Mouse (Mus musculus) embryonic facial prominence, embryonic 13.5 days (tissue): ENCODE measurements around the gene Secisbp2l. TPM values are rescaled to one million over a fixed set of nuclear protein-coding genes. Genes with fewer than 3 reads are reported as not detected.

Experiments used
- ATAC-seq: fragments of 200-750 bp; cut with Nextera tagmentation; 2 replicates; pipeline ENCODE4 v1.8.0; 2017; ENCODE audit warnings: low read depth; ENCODE audit not compliant: insufficient number of reproducible peaks, insufficient read depth, low FRiP score, low TSS enrichment
- H3K27ac ChIP-seq: fragments of 300-500 bp; sonication (generic); 2 replicates; pipeline ENCODE4 v1.5.1; 2015; ENCODE audit warnings: moderate library complexity, mild to moderate bottlenecking, inconsistent platforms
- H3K27me3 ChIP-seq: fragments of 300-500 bp; sonication (generic); 2 replicates; pipeline ENCODE4 v1.6.1; 2015; ENCODE audit warnings: mild to moderate bottlenecking, inconsistent platforms
- H3K36me3 ChIP-seq: fragments of 300-500 bp; sonication (generic); 2 replicates; pipeline ENCODE4 v1.6.1; 2015; ENCODE audit warnings: mild to moderate bottlenecking, inconsistent platforms
- H3K4me1 ChIP-seq: fragments of 300-500 bp; sonication (generic); 2 replicates; pipeline ENCODE4 v1.6.1; 2015; ENCODE audit warnings: inconsistent platforms
- H3K4me2 ChIP-seq: fragments of 300-500 bp; sonication (generic); 2 replicates; pipeline ENCODE4 v1.6.1; 2015; ENCODE audit warnings: moderate library complexity, mild to moderate bottlenecking, inconsistent platforms
- H3K4me3 ChIP-seq: fragments of 300-500 bp; sonication (generic); 2 replicates; pipeline ENCODE4 v1.5.1; 2015; ENCODE audit warnings: mild to moderate bottlenecking, inconsistent platforms
- H3K9ac ChIP-seq: fragments of 300-500 bp; sonication (generic); 2 replicates; pipeline ENCODE4 v1.6.1; 2015; ENCODE audit warnings: mild to moderate bottlenecking, inconsistent platforms
- H3K9me3 ChIP-seq: fragments of 300-500 bp; sonication (generic); 2 replicates; pipeline ENCODE4 v1.6.1; 2016; ENCODE audit warnings: inconsistent platforms
- WGBS: fragments of 180-500 bp; shearing (Covaris S2); methylation state at CpG from one replicate; pipeline ENCODE4 v1.1.7; 2015; ENCODE audit warnings: mixed read lengths; 5-methylcytosine and 5-hydroxymethylcytosine counted together
- polyA plus RNA-seq: library from polyadenylated mRNA; unstranded; fragments of >200 nt; fragmentation: Nextera tagmentation; extraction: Ambion mirVana; gene quantifications from 2 replicates; pipeline ENCODE4 v1.2.1, GENCODE M21; 2015

The Secisbp2l gene
- polyA plus RNA-seq, 1 experiment from 2014 or later, result 21.5 TPM

- no peaks in the 10 kb centered on the region for H3K4me1 ChIP-seq
- H3K9ac ChIP-seq, result no peak overlapping the region
- no peak overlapping the region for H3K4me2 ChIP-seq
- no peaks in the 10 kb centered on the region; the same call in 1 of the 2 replicates for H3K27me3 ChIP-seq
- H3K4me3 ChIP-seq, result no peak overlapping the region
- H3K9me3 ChIP-seq, result no peaks in the 10 kb centered on the region
- no peak for ATAC-seq
- no peak overlapping the region for H3K27ac ChIP-seq
- H3K36me3 ChIP-seq, result no peaks in the 10 kb centered on the region
Measured at GRCm38 (mm10) chr2:125797872-125798271, 15.2 kb upstream of the Secisbp2l start.

DNA sequence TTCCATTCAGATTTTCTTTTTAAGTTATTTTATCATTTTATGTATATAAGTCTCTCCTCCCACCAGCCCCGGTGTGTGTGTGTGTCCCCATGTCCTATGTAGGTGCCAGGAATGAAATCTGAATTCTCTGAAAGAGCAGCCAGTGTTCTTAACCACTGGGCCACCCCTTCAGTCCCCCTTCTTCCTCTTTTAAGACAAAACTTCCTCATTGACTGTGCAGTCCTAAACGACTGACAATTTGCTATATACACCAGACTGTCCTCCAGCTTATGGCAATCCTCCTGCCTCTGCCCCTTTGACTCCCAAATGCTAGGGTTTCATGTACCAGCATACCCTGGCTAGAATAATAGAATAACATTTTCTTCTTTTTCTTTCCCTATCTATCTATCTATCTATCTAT is 12.4 kb upstream of the Secisbp2l start:
- ATAC-seq, result no peak
- H3K9me3 ChIP-seq, result no peaks in the 10 kb centered on the region
- no peaks in the 10 kb centered on the region for H3K36me3 ChIP-seq
- H3K4me3 ChIP-seq, result no peak overlapping the region
- H3K27me3 ChIP-seq, result no peaks in the 10 kb centered on the region
- H3K9ac ChIP-seq, result no peak overlapping the region
- 78% methylated on average over 2 of the region's 2 CpGs for WGBS
- no peak overlapping the region for H3K4me2 ChIP-seq
- H3K4me1 ChIP-seq, result peaks cover 6% of the 10 kb centered on the region; the same call in 1 of the 2 replicates
- H3K27ac ChIP-seq, result no peak overlapping the region

DNA sequence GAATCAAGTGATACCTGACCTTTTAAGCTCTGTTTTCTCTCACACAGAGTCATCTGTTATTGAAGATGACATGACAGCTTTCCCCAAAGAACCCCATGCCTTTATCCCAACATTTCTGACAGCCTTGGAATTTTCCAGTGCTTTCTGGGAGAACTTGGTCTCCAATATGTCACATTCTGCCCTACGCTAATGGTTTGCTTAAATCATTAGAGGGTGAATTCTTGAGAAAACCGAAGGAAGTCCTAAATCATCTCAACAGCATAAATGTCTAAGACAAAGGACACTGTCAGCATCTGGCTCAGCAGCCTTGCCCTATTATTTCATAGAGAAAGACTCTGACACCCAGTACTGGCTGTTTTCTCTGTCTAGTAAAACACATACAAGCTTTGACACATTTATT is 11.5 kb upstream of the Secisbp2l start:
- Histone ChIP-seq H3K27ac (no peak overlapping the region), H3K4me3 (no peak overlapping the region), H3K36me3 (no peaks in the 10 kb centered on the region), H3K27me3 (no peaks in the 10 kb centered on the region), H3K4me1 (peaks cover 6% of the 10 kb centered on the region; the same call in 1 of the 2 replicates), H3K9ac (no peak overlapping the region), H3K4me2 (no peak overlapping the region), H3K9me3 (no peaks in the 10 kb centered on the region)
- 70% methylated on average over 2 of the region's 2 CpGs for WGBS
- no peak for ATAC-seq

GRCm38 (mm10) chr2:125792879-125793261 is 10.2 kb upstream of the Secisbp2l start:
- no peaks in the 10 kb centered on the region for H3K27me3 ChIP-seq
- WGBS, result 86% methylated on average over 11 of the region's 11 CpGs
- ATAC-seq, result no peak

GRCm38 (mm10) chr2:125792144-125792878 is 9.6 kb upstream of the Secisbp2l start:
- no peak overlapping the region for H3K27ac ChIP-seq
- no peak overlapping the region for H3K4me3 ChIP-seq
- no peaks in the 10 kb centered on the region for H3K9me3 ChIP-seq
- no peak for ATAC-seq
- no peak overlapping the region for H3K4me2 ChIP-seq
- peaks cover 6% of the 10 kb centered on the region; the same call in 1 of the 2 replicates for H3K4me1 ChIP-seq
- 70% methylated on average over 2 of the region's 2 CpGs for WGBS
- no peaks in the 10 kb centered on the region for H3K36me3 ChIP-seq
- no peaks in the 10 kb centered on the region for H3K27me3 ChIP-seq
- no peak overlapping the region for H3K9ac ChIP-seq

More at GRCm38 (mm10) chr2:125792879-125793261, 10.2 kb upstream of the Secisbp2l start:
- H3K4me3 ChIP-seq, result no peak overlapping the region
- H3K4me2 ChIP-seq, result no peak overlapping the region
- H3K9me3 ChIP-seq, result no peaks in the 10 kb centered on the region
- H3K27ac ChIP-seq, result no peak overlapping the region
- H3K4me1 ChIP-seq, result peaks cover 6% of the 10 kb centered on the region; the same call in 1 of the 2 replicates
- no peaks in the 10 kb centered on the region for H3K36me3 ChIP-seq
- no peak overlapping the region for H3K9ac ChIP-seq

DNA sequence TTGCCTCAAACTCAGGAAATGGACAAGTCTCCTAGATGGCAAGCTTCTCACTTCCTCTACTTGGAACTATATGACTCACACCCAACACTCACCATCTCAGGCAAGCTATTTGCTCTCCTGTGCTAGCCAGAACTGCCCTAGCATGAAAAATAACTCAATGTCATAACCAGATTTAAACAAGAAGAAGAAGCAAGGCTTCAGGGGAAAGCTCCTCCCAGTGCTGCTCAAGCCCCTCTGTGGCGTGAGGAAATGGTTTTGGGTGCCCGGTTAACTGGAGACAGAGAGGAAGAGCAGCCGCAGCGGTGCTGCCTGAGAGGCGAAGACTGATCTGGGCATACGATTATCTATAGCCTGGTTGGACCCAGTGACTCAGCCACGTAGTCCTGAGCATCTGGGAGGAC is 8.8 kb upstream of the Secisbp2l start:
- H3K9me3 ChIP-seq, result no peaks in the 10 kb centered on the region
- no peak overlapping the region for H3K9ac ChIP-seq
- ATAC-seq, result no peak
- no peak overlapping the region for H3K4me3 ChIP-seq
- H3K4me1 ChIP-seq, result peaks cover 6% of the 10 kb centered on the region; the same call in 1 of the 2 replicates
- WGBS, result 56% methylated on average over 7 of the region's 7 CpGs
- no peaks in the 10 kb centered on the region for H3K27me3 ChIP-seq
- H3K4me2 ChIP-seq, result no peak overlapping the region
- H3K27ac ChIP-seq, result no peak overlapping the region
- H3K36me3 ChIP-seq, result no peaks in the 10 kb centered on the region

DNA sequence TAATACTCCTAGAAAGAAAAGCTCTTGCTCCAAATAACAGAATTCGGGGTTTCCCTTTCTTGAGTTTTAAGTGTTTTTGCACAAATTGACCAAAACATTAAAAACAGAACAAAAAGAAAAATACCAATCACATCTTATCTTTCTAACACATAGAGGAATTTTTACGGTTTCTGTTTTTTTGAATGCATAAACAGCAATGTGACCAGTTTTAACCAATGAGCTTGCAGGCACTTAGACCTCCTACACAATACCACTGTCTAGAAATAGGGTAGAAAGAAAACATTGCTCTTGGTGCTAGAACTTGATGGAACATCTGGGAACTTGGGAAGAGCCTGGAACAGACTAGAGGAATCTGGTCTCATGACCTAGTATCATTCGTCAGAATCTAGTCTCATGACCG is 7.6 kb upstream of the Secisbp2l start:
- Histone ChIP-seq H3K9me3 (no peaks in the 10 kb centered on the region), H3K9ac (no peak overlapping the region), H3K4me1 (peaks cover 6% of the 10 kb centered on the region; the same call in 1 of the 2 replicates), H3K36me3 (no peaks in the 10 kb centered on the region), H3K4me2 (no peak overlapping the region), H3K4me3 (no peak overlapping the region), H3K27me3 (no peaks in the 10 kb centered on the region), H3K27ac (no peak overlapping the region)
- WGBS, result 91% methylated on average over 4 of the region's 4 CpGs
- no peak for ATAC-seq

DNA sequence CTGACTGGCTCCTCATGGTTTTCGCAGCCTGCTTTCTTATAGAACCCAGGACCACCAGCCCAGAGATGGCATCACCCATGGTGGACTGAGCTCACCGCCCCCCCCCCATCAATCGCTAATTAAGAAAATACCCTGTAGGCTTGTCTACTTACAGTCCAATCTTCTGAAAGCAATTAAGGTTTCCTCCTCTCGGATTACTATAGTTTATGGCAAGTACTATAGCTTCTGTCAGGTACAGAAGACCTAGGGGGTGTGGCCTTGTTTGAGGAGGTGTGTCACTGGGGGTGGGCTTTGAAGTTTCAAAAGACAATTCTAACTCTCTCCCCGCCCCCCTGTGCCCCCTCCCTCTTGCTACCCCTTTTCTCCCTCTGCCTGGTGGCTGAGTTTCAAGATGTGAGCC is 6.6 kb upstream of the Secisbp2l start:
- H3K4me3 ChIP-seq, result no peak overlapping the region
- no peak overlapping the region for H3K9ac ChIP-seq
- H3K27ac ChIP-seq, result no peak overlapping the region
- H3K4me2 ChIP-seq, result no peak overlapping the region
- no peaks in the 10 kb centered on the region for H3K36me3 ChIP-seq
- no peaks in the 10 kb centered on the region for H3K9me3 ChIP-seq
- no peaks in the 10 kb centered on the region for H3K27me3 ChIP-seq
- 0 out of 2 replicates have a peak, but pooled peaks have one; percentile 32 for ATAC-seq
- H3K4me1 ChIP-seq, result peaks cover 6% of the 10 kb centered on the region; the same call in 1 of the 2 replicates
- WGBS, result 54% methylated on average over 5 of the region's 5 CpGs

GRCm38 (mm10) chr2:125788785-125789184 is 6.1 kb upstream of the Secisbp2l start:
- no peak for ATAC-seq
- H3K27me3 ChIP-seq, result no peaks in the 10 kb centered on the region
- H3K9ac ChIP-seq, result no peak overlapping the region
- 82% methylated on average over 3 of the region's 3 CpGs for WGBS
- no peak overlapping the region for H3K27ac ChIP-seq
- H3K4me2 ChIP-seq, result no peak overlapping the region
- H3K9me3 ChIP-seq, result no peaks in the 10 kb centered on the region
- no peak overlapping the region for H3K4me3 ChIP-seq
- no peaks in the 10 kb centered on the region for H3K36me3 ChIP-seq
- H3K4me1 ChIP-seq, result peaks cover 6% of the 10 kb centered on the region; the same call in 1 of the 2 replicates

GRCm38 (mm10) chr2:125788351-125788750 is 5.7 kb upstream of the Secisbp2l start:
- ATAC-seq, result no peak
- H3K4me3 ChIP-seq, result no peak overlapping the region
- H3K9me3 ChIP-seq, result no peaks in the 10 kb centered on the region
- no peak overlapping the region for H3K4me2 ChIP-seq
- no peak overlapping the region for H3K9ac ChIP-seq
- no peaks in the 10 kb centered on the region for H3K36me3 ChIP-seq
- H3K27me3 ChIP-seq, result no peaks in the 10 kb centered on the region
- H3K27ac ChIP-seq, result no peak overlapping the region
- H3K4me1 ChIP-seq, result peaks cover 7% of the 10 kb centered on the region

DNA sequence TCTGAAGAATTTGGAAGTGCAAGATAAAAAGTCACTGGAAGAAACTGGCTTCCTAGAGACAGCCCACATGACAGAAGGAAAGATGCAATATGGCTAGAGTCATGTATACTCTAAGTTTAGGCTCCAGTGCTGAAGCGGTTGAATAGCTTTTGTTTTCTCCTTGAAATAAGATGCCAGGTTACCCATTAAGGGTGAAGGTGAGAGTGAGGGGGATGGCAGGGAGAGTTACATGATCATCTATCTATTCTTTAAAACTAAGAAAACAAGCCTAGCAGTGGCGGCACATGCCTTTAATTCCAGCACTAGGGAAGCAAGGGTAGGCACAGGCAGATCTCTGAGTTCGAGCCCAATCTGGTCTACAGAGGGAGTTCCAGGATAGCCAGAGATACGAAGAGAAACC is 2.4 kb upstream of the Secisbp2l start:
- no peak overlapping the region for H3K4me3 ChIP-seq
- WGBS, result 59% methylated on average over 4 of the region's 4 CpGs
- no peaks in the 10 kb centered on the region for H3K9me3 ChIP-seq
- H3K36me3 ChIP-seq, result no peaks in the 10 kb centered on the region
- ATAC-seq, result no peak
- H3K4me2 ChIP-seq, result no peak overlapping the region
- H3K9ac ChIP-seq, result no peak overlapping the region
- H3K4me1 ChIP-seq, result peaks cover 23% of the 10 kb centered on the region
- no peak overlapping the region for H3K27ac ChIP-seq
- no peaks in the 10 kb centered on the region for H3K27me3 ChIP-seq

- no peak overlapping the region for H3K4me3 ChIP-seq
- H3K36me3 ChIP-seq, result no peaks in the 10 kb centered on the region
- H3K9ac ChIP-seq, result no peak overlapping the region
- no peaks in the 10 kb centered on the region for H3K27me3 ChIP-seq
- H3K4me1 ChIP-seq, result peaks cover 23% of the 10 kb centered on the region
- H3K27ac ChIP-seq, result no peak overlapping the region
- H3K9me3 ChIP-seq, result no peaks in the 10 kb centered on the region
- H3K4me2 ChIP-seq, result no peak overlapping the region
- ATAC-seq, result no peak
- 48% methylated on average over 4 of the region's 4 CpGs for WGBS
Measured at GRCm38 (mm10) chr2:125784392-125784791, 1.7 kb upstream of the Secisbp2l start.
